Mouse (Mus musculus) retina, postnatal 7 days (tissue): ENCODE data around the gene Wdr31.
A peak's percentile ranks its signal among the peaks of the same experiment; 100 is the strongest.

Source experiments
- DNase-seq: peaks from one replicate; pipeline ENCODE4 v3.0.0-alpha.2; 2012; ENCODE audit warnings: low read depth, low spot score

Gene Wdr31

GRCm38 (mm10) chr4:62440986-62441385, 29.7 kb downstream of the Wdr31 start:
- DNase-seq = no peak

- DNase-seq = no peak
Measured at GRCm38 (mm10) chr4:62440544-62440943, 30.2 kb downstream of the Wdr31 start.

GRCm38 (mm10) chr4:62439793-62440192, 30.9 kb downstream of the Wdr31 start:
- DNase-seq = no peak

- DNase-seq = no peak
Measured at GRCm38 (mm10) chr4:62437871-62438270, 32.8 kb downstream of the Wdr31 start.

- DNase-seq = no peak
Measured at GRCm38 (mm10) chr4:62437256-62437778, 33.4 kb downstream of the Wdr31 start.

- no peak for DNase-seq
Measured at GRCm38 (mm10) chr4:62435081-62435480, 35.6 kb downstream of the Wdr31 start, which contains the start of gene Rnf183. Gene Rnf183, minus strand, starts transcription at chr4:62435252.

- no peak for DNase-seq
Measured at GRCm38 (mm10) chr4:62433939-62434870, 36.5 kb downstream of the Wdr31 start.

- DNase-seq = no peak
Measured at GRCm38 (mm10) chr4:62431522-62431921, 39.2 kb downstream of the Wdr31 start.

GRCm38 (mm10) chr4:62430678-62431077, 40.0 kb downstream of the Wdr31 start:
- DNase-seq = no peak

GRCm38 (mm10) chr4:62429616-62430015, 41.1 kb downstream of the Wdr31 start:
- DNase-seq = no peak

GRCm38 (mm10) chr4:62427978-62428758, 42.5 kb downstream of the Wdr31 start:
- no peak for DNase-seq

GRCm38 (mm10) chr4:62425891-62426290, 44.8 kb downstream of the Wdr31 start:
- no peak for DNase-seq

GRCm38 (mm10) chr4:62419091-62419490, 51.6 kb downstream of the Wdr31 start:
- DNase-seq = no peak

- no peak for DNase-seq
Measured at GRCm38 (mm10) chr4:62418448-62418847, 52.2 kb downstream of the Wdr31 start.

- DNase-seq = no peak
Measured at GRCm38 (mm10) chr4:62411606-62412005, 59.1 kb downstream of the Wdr31 start.

GRCm38 (mm10) chr4:62410325-62410724, 60.4 kb downstream of the Wdr31 start:
- DNase-seq = no peak

GRCm38 (mm10) chr4:62409615-62410014, 61.1 kb downstream of the Wdr31 start:
- no peak for DNase-seq

- peak; percentile 96 for DNase-seq
Measured at GRCm38 (mm10) chr4:62408601-62409282, 62.0 kb downstream of the Wdr31 start, which contains the start of the genes Cdc26 and Prpf4. Gene Cdc26, minus strand, starts transcription at chr4:62408642. Gene Prpf4, plus strand, starts transcription at chr4:62408797.

- peak; percentile 14 for DNase-seq
Measured at GRCm38 (mm10) chr4:62407730-62408582, 62.7 kb downstream of the Wdr31 start.

GRCm38 (mm10) chr4:62406133-62406532, 64.6 kb downstream of the Wdr31 start:
- no peak for DNase-seq

- DNase-seq = no peak
Measured at GRCm38 (mm10) chr4:62398956-62399355, 71.7 kb downstream of the Wdr31 start.
